In genomic region chr9:76000876-76001858, GRCm38 (mm10) we compare ENCODE assay signal across 10 mouse cellular contexts. TPM values are rescaled to one million over a fixed set of nuclear protein-coding genes. Genes with fewer than 3 reads are reported as not detected.
DNase-seq lines count a peak whose midpoint lies in the region; ATAC-seq lines count a peak whose summit lies in the region.
"Had no signal": no experiment of that assay in that cellular context is flagged by ENCODE, and none has a peak within 500 bp of the region (broad histone marks: within the 10 kb centered on the region; RNA-seq: fewer than 3 reads in every experiment).

No protein-coding gene starts in this region.

- ATAC-seq in hindbrain, embryonic 12.5 days (ENCODE audit: low FRiP score), result peak; percentile 56; the same call in 1 of the 2 replicates
- ATAC-seq in midbrain, embryonic 11.5 days (ENCODE audit: low FRiP score), result no peak
- ATAC-seq in forebrain, embryonic 14.5 days, result peak; percentile 85
- peak; percentile 71 for ATAC-seq in neural tube, embryonic 14.5 days (ENCODE audit: low read depth)
- ATAC-seq: intestine, embryonic 15.5 days had no signal

- WGBS in hindbrain, embryonic 12.5 days, result 44% methylated on average over 10 of the region's 10 CpGs
- 52% methylated on average over 10 of the region's 10 CpGs for WGBS in hindbrain, embryonic 10.5 days
- WGBS in midbrain, embryonic 11.5 days, result 64% methylated on average over 10 of the region's 10 CpGs
- WGBS in midbrain, embryonic 10.5 days, result 76% methylated on average over 10 of the region's 10 CpGs
- WGBS in forebrain, embryonic 14.5 days, result 22% methylated on average over 10 of the region's 10 CpGs
- WGBS in neural tube, embryonic 14.5 days, result 27% methylated on average over 10 of the region's 10 CpGs

- H3K4me1 ChIP-seq in hindbrain, embryonic 12.5 days, result no peaks in the 10 kb centered on the region
- 0 out of 2 replicates have a peak, but pooled peaks cover 4% of the 10 kb centered on the region for H3K4me1 ChIP-seq in hindbrain, embryonic 10.5 days (replicated peaks)
- H3K4me1 ChIP-seq in midbrain, embryonic 11.5 days (ENCODE audit: control insufficient read depth, insufficient read depth, low read length), result no peaks in the 10 kb centered on the region
- H3K4me1 ChIP-seq in midbrain, embryonic 10.5 days, result no peaks in the 10 kb centered on the region
- peaks cover 10% of the 10 kb centered on the region for H3K4me1 ChIP-seq in forebrain, embryonic 14.5 days (ENCODE audit: control insufficient read depth, insufficient read depth, low read length)
- no peaks in the 10 kb centered on the region for H3K4me1 ChIP-seq in neural tube, embryonic 14.5 days (ENCODE audit: control insufficient read depth, insufficient read depth, low read length)
- H3K4me1 ChIP-seq: intestine, embryonic 15.5 days had no signal

- no peak overlapping the region for H3K4me3 ChIP-seq in hindbrain, embryonic 12.5 days
- H3K4me3 ChIP-seq in hindbrain, embryonic 10.5 days, result no peak overlapping the region
- no peak overlapping the region for H3K4me3 ChIP-seq in midbrain, embryonic 11.5 days (ENCODE audit: low read depth, low read length)
- no peak overlapping the region for H3K4me3 ChIP-seq in midbrain, embryonic 10.5 days
- H3K4me3 ChIP-seq in forebrain, embryonic 14.5 days (ENCODE audit: low read depth, low read length), result no peak overlapping the region
- H3K4me3 ChIP-seq in neural tube, embryonic 14.5 days (ENCODE audit: low read depth, low read length), result no peak overlapping the region
- H3K4me3 ChIP-seq: intestine, embryonic 15.5 days had no signal

- H3K9me3 ChIP-seq in hindbrain, embryonic 12.5 days (replicated peaks), result no peaks in the 10 kb centered on the region
- no peaks in the 10 kb centered on the region for H3K9me3 ChIP-seq in hindbrain, embryonic 10.5 days
- no peaks in the 10 kb centered on the region for H3K9me3 ChIP-seq in midbrain, embryonic 11.5 days (ENCODE audit: control insufficient read depth, low read length)
- H3K9me3 ChIP-seq in midbrain, embryonic 10.5 days (replicated peaks), result no peaks in the 10 kb centered on the region
- H3K9me3 ChIP-seq in forebrain, embryonic 14.5 days (replicated peaks; ENCODE audit: control insufficient read depth, low read length), result no peaks in the 10 kb centered on the region
- no peaks in the 10 kb centered on the region for H3K9me3 ChIP-seq in neural tube, embryonic 14.5 days (ENCODE audit: control insufficient read depth, low read length)
- H3K9me3 ChIP-seq: intestine, embryonic 15.5 days had no signal

- H3K9ac ChIP-seq in hindbrain, embryonic 12.5 days, result no peak overlapping the region
- no peak overlapping the region for H3K9ac ChIP-seq in midbrain, embryonic 11.5 days (ENCODE audit: low read length)
- no peak overlapping the region for H3K9ac ChIP-seq in forebrain, embryonic 14.5 days (ENCODE audit: low read length)
- no peak overlapping the region for H3K9ac ChIP-seq in neural tube, embryonic 14.5 days (replicated peaks; ENCODE audit: low read depth, low read length)
- H3K9ac ChIP-seq: intestine, embryonic 15.5 days had no signal

- H3K36me3 ChIP-seq in hindbrain, embryonic 12.5 days, result no peaks in the 10 kb centered on the region
- H3K36me3 ChIP-seq in hindbrain, embryonic 10.5 days, result no peaks in the 10 kb centered on the region
- no peaks in the 10 kb centered on the region for H3K36me3 ChIP-seq in midbrain, embryonic 11.5 days (ENCODE audit: control insufficient read depth, insufficient read depth, low read length)
- no peaks in the 10 kb centered on the region for H3K36me3 ChIP-seq in midbrain, embryonic 10.5 days
- no peaks in the 10 kb centered on the region for H3K36me3 ChIP-seq in forebrain, embryonic 14.5 days (ENCODE audit: control insufficient read depth, insufficient read depth, low read length)
- H3K36me3 ChIP-seq in neural tube, embryonic 14.5 days (ENCODE audit: control insufficient read depth, insufficient read depth, low read length), result no peaks in the 10 kb centered on the region
- H3K36me3 ChIP-seq: intestine, embryonic 15.5 days had no signal

- H3K27ac ChIP-seq in hindbrain, embryonic 12.5 days, result no peak overlapping the region
- H3K27ac ChIP-seq in hindbrain, embryonic 10.5 days, result no peak overlapping the region
- H3K27ac ChIP-seq in midbrain, embryonic 11.5 days (ENCODE audit: low read depth, low read length), result no peak overlapping the region
- no peak overlapping the region for H3K27ac ChIP-seq in midbrain, embryonic 10.5 days (replicated peaks)
- no peak overlapping the region for H3K27ac ChIP-seq in forebrain, embryonic 14.5 days (ENCODE audit: low read depth, low read length)
- H3K27ac ChIP-seq in neural tube, embryonic 14.5 days (ENCODE audit: low read depth, low read length), result no peak overlapping the region
- H3K27ac ChIP-seq: intestine, embryonic 15.5 days had no signal

- no peaks in the 10 kb centered on the region for H3K27me3 ChIP-seq in hindbrain, embryonic 12.5 days
- H3K27me3 ChIP-seq in hindbrain, embryonic 10.5 days (ENCODE audit: insufficient read depth, poor library complexity, severe bottlenecking), result no peaks in the 10 kb centered on the region
- H3K27me3 ChIP-seq in midbrain, embryonic 11.5 days (ENCODE audit: control insufficient read depth, insufficient read depth, low read length), result no peaks in the 10 kb centered on the region
- H3K27me3 ChIP-seq in midbrain, embryonic 10.5 days (ENCODE audit: low read depth, poor library complexity, severe bottlenecking), result no peaks in the 10 kb centered on the region
- H3K27me3 ChIP-seq in forebrain, embryonic 14.5 days (replicated peaks; ENCODE audit: control insufficient read depth, insufficient read depth, low read length), result no peaks in the 10 kb centered on the region
- no peaks in the 10 kb centered on the region for H3K27me3 ChIP-seq in neural tube, embryonic 14.5 days (ENCODE audit: control insufficient read depth, insufficient read depth, low read length)
- H3K27me3 ChIP-seq: intestine, embryonic 15.5 days had no signal

- 0 out of 2 replicates have a peak overlapping the region, but pooled peaks have one; percentile 2 for H3K4me2 ChIP-seq in hindbrain, embryonic 12.5 days (replicated peaks)
- no peak overlapping the region for H3K4me2 ChIP-seq in midbrain, embryonic 11.5 days
- H3K4me2 ChIP-seq in forebrain, embryonic 14.5 days (ENCODE audit: low read length), result peak overlapping the region; percentile 20; the same call in 1 of the 2 replicates
- H3K4me2 ChIP-seq in neural tube, embryonic 14.5 days (ENCODE audit: low read depth, low read length), result no peak overlapping the region
- H3K4me2 ChIP-seq: intestine, embryonic 15.5 days had no signal

- no peak for DNase-seq in hindbrain, embryonic 10.5 days (ENCODE audit: low spot score)
- peak; percentile 60 for DNase-seq in midbrain, embryonic 11.5 days (ENCODE audit: low spot score, missing footprints)
- DNase-seq in midbrain, embryonic 10.5 days (ENCODE audit: low spot score), result no peak
- DNase-seq in forebrain, embryonic 14.5 days (ENCODE audit: low spot score), result peak; percentile 89
- DNase-seq in cerebellum, postnatal 14 days, result no peak
- DNase-seq: adrenal gland, postnatal 14 days; cerebellum, postnatal 36 days had no signal

RNA-seq across cellular contexts. Expression of gene Hmgcll1, which starts 13.5 kb away (rescaled TPM):
- polyA plus RNA-seq in hindbrain, embryonic 12.5 days (2016; fragmentation: Nextera tagmentation; extraction: Ambion mirVana), result 17.2 and 18.3 TPM in 2 replicates
- 5.1 and 7.5 TPM in 2 replicates for polyA plus RNA-seq in hindbrain, embryonic 10.5 days (2016; fragmentation: Nextera tagmentation; extraction: Ambion mirVana)
- polyA plus RNA-seq in midbrain, embryonic 11.5 days (2014; fragmentation: Nextera tagmentation; extraction: Ambion mirVana), result 13.9 and 14.3 TPM in 2 replicates
- 5.1 and 7.0 TPM in 2 replicates for polyA plus RNA-seq in midbrain, embryonic 10.5 days (2016; fragmentation: Nextera tagmentation; extraction: Ambion mirVana)
- polyA plus RNA-seq in forebrain, embryonic 14.5 days (2014; fragmentation: Nextera tagmentation; extraction: Ambion mirVana), result 17.2 and 21.5 TPM in 2 replicates
- polyA plus RNA-seq in neural tube, embryonic 14.5 days (2014; fragmentation: Nextera tagmentation; extraction: Ambion mirVana), result 27.5 and 29.9 TPM in 2 replicates

Comparison
In these comparisons a context has a peak if more than half of its experiments do, and no peak if none do; other contexts are left out.
1. DNase-seq: peak in midbrain, embryonic 11.5 days (single experiment) and forebrain, embryonic 14.5 days (single experiment); none in hindbrain, embryonic 10.5 days (single experiment), midbrain, embryonic 10.5 days (single experiment) and cerebellum, postnatal 14 days (0 of 2).
2. H3K4me2 ChIP-seq: peak in hindbrain, embryonic 12.5 days (single experiment) and forebrain, embryonic 14.5 days (single experiment); none in midbrain, embryonic 11.5 days (single experiment) and neural tube, embryonic 14.5 days (single experiment).